In genomic region chr15:56810151-56810550, GRCm38 (mm10) we compare ENCODE assay signal across 7 mouse cellular contexts.
DNase-seq lines count a peak whose midpoint lies in the region; ATAC-seq and TF ChIP-seq lines count a peak whose summit lies in the region.

No protein-coding gene starts in this region.

- no peaks in the 10 kb centered on the region for H3K27me3 ChIP-seq in forebrain, embryonic 11.5 days (ENCODE audit: control insufficient read depth, insufficient read depth, low read length)
- H3K27me3 ChIP-seq in intestine, postnatal 0 days (replicated peaks; ENCODE audit: control insufficient read depth, insufficient read depth, low read length): no peaks in the 10 kb centered on the region

- 40% methylated on average over 13 of the region's 13 CpGs for WGBS in forebrain, embryonic 11.5 days
- WGBS in intestine, postnatal 0 days: 33% methylated on average over 13 of the region's 13 CpGs

- no peak for TF ChIP-seq CTCF in intestine, postnatal 0 days (IDR thresholded peaks at IDR 0.05; ENCODE audit: low read depth)

- intact Hi-C loops in left cerebral cortex, postnatal 4 days (cut with DNase I): no loop called here
- intact Hi-C loops in left cerebral cortex, postnatal 25 days (cut with DNase I): no loop called here

- ATAC-seq in forebrain, embryonic 11.5 days (replicated peaks; ENCODE audit: low FRiP score): no peak
- no peak for ATAC-seq in intestine, postnatal 0 days
- no peak for ATAC-seq in megakaryocyte progenitor cell, adult 5-6 weeks (replicated peaks; ENCODE audit: poor library complexity)

- no peaks in the 10 kb centered on the region for H3K9me3 ChIP-seq in forebrain, embryonic 11.5 days (ENCODE audit: control insufficient read depth, low read length)
- H3K9me3 ChIP-seq in intestine, postnatal 0 days (ENCODE audit: control insufficient read depth): no peaks in the 10 kb centered on the region

- H3K4me2 ChIP-seq in forebrain, embryonic 11.5 days (ENCODE audit: low read depth, low read length, severe bottlenecking): 0 out of 2 replicates have a peak overlapping the region, but pooled peaks have one; percentile 18
- peak overlapping the region; percentile 51 for H3K4me2 ChIP-seq in intestine, postnatal 0 days (replicated peaks; ENCODE audit: low read depth)

- no peaks in the 10 kb centered on the region for H3K36me3 ChIP-seq in forebrain, embryonic 11.5 days (ENCODE audit: control insufficient read depth, insufficient read depth, low read length)
- no peaks in the 10 kb centered on the region for H3K36me3 ChIP-seq in intestine, postnatal 0 days (ENCODE audit: control insufficient read depth, insufficient read depth)

- peak; percentile 3 for DNase-seq in left cerebral cortex, postnatal 4 days
- no peak for DNase-seq in left cerebral cortex, postnatal 25 days (ENCODE audit: low spot score in 2 of 2)
- peak; percentile 51 for DNase-seq in forebrain, embryonic 11.5 days (ENCODE audit: low spot score)
- DNase-seq in retina, postnatal 1 day: peak; percentile 6
- no peak for DNase-seq in thymus, postnatal 14 days

- no peaks in the 10 kb centered on the region for H3K4me1 ChIP-seq in forebrain, embryonic 11.5 days (replicated peaks; ENCODE audit: control insufficient read depth, insufficient read depth, low read length)
- no peaks in the 10 kb centered on the region for H3K4me1 ChIP-seq in intestine, postnatal 0 days (replicated peaks; ENCODE audit: control insufficient read depth, insufficient read depth, low read length)

- no peak overlapping the region for H3K27ac ChIP-seq in forebrain, embryonic 11.5 days (ENCODE audit: low read depth, low read length)
- H3K27ac ChIP-seq in intestine, postnatal 0 days (ENCODE audit: low read depth, low read length): no peak overlapping the region

- H3K9ac ChIP-seq in forebrain, embryonic 11.5 days (ENCODE audit: low read length): no peak overlapping the region
- H3K9ac ChIP-seq in intestine, postnatal 0 days (ENCODE audit: low read depth, low read length): no peak overlapping the region

- no peak overlapping the region for H3K4me3 ChIP-seq in forebrain, embryonic 11.5 days (ENCODE audit: low read depth, low read length)
- H3K4me3 ChIP-seq in intestine, postnatal 0 days (ENCODE audit: low read depth, low read length): no peak overlapping the region

Comparison
In these comparisons a context has a peak if more than half of its experiments do, and no peak if none do; other contexts are left out.
1. DNase-seq: peak in left cerebral cortex, postnatal 4 days (single experiment), forebrain, embryonic 11.5 days (single experiment) and retina, postnatal 1 day (single experiment); none in left cerebral cortex, postnatal 25 days (0 of 2) and thymus, postnatal 14 days (single experiment).